Mouse (Mus musculus) left cerebral cortex, postnatal 25 days (tissue): ENCODE data around the gene Olfr1107. TPM values are rescaled to one million over a fixed set of nuclear protein-coding genes. Genes with fewer than 3 reads are reported as not detected.

ENCODE experiments used
- DNase-seq, 2 experiments: peaks; one replicate each; pipeline ENCODE4 v3.0.0; 2022; ENCODE audit warnings: low spot score in 2 of 2, mixed read lengths in 1 of 2
- intact Hi-C: fragments of 180-260 bp; cut with DNase I; formaldehyde crosslinking; loops from one replicate; pipeline ENCODE4 v1.15.1; 2025
- total RNA-seq, 2 experiments: library from RNA; stranded (reverse); gene quantifications; 2 replicates each; pipeline ENCODE4 v1.2.3; 2021

Gene Olfr1107
- total RNA-seq = not detected

GRCm38 (mm10) chr2:87075717-87076116 lies at the start of gene Olfr1107:
Olfr1107 (minus strand) TSS chr2:87075817.
- no peak for DNase-seq
- intact Hi-C loops = no loop called here

DNA sequence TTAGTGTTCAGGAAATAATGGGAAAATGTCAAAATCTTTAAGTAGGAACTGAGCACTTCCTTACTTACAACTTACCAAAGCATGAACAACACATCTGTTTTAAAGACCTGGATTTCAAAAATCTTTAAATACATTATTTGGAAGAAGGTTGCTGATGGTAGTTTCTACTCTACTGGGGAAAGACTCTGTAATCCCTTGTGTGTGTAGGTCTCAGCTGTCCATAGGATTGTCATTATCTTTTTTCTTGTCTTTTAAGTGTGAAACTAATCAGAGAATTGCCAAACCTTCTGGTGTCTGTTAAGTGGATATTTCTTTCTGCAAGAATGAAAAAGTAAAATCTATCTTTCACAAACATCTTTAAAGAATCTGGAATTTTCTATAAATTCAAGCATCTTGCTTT lies 38.9 kb upstream of the Olfr1107 start, which contains the start of gene Olfr259:
Gene Olfr259 (minus strand): TSS at position 101 of the 400 bp plus-strand sequence.
- intact Hi-C loops = no loop called here

GRCm38 (mm10) chr2:87095908-87096307 lies 20.3 kb upstream of the Olfr1107 start, which contains the start of gene Olfr1109:
Olfr1109 (minus strand) TSS chr2:87096008.
- no peak for DNase-seq
- intact Hi-C loops = no loop called here

More for the DNA sequence above, 38.9 kb upstream of the Olfr1107 start, which contains the start of gene Olfr259:
- DNase-seq = no peak

DNA sequence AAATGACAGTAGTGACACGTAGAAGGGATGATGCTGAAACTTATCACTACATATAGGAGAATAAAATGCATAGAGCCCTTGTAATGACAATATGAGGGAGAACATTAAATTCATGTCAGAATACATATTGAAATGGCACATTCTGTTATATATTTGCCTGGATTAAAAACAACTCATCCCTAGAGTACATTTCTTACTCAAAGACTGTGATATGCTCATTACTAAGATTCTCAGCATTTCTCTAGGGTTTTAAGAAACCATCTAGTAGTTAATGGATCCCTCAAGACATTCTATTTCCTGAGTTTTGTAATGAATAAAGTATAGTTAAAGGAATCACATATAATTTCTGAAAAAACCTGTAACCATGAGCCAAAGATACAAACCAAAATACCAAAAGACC lies 23.4 kb downstream of the Olfr1107 start, which contains the start of gene Olfr1106:
Gene Olfr1106 (minus strand): TSS at position 101 of the 400 bp plus-strand sequence.
- intact Hi-C loops = no loop called here
- DNase-seq = no peak

GRCm38 (mm10) chr2:87036431-87036830 lies 39.2 kb downstream of the Olfr1107 start, which contains the start of gene Olfr1105:
Olfr1105 (minus strand) TSS chr2:87036531.
- DNase-seq = no peak
- intact Hi-C loops = no loop called here

- intact Hi-C loops = no loop called here
- no peak for DNase-seq
These were observed 48.6 kb downstream of the Olfr1107 start, which contains the start of gene Olfr1104 for GRCm38 (mm10) chr2:87026980-87027379. Olfr1104 (minus strand) TSS chr2:87027080.

Other genes with a start within 250 kb of the Olfr1107 start
- not detected for gene Olfr1095, start 224.1 kb downstream of the Olfr1107 start, total RNA-seq
- not detected for gene Gm13723, start 201.0 kb downstream of the Olfr1107 start, total RNA-seq
- gene Olfr1097, start 183.6 kb downstream of the Olfr1107 start, total RNA-seq = not detected
- not detected for gene Olfr1098, start 151.3 kb downstream of the Olfr1107 start, total RNA-seq
- not detected for gene Olfr1099, start 115.1 kb downstream of the Olfr1107 start, total RNA-seq
- not detected for gene Olfr1100, start 95.9 kb downstream of the Olfr1107 start, total RNA-seq
- not detected for gene Olfr1101, start 84.6 kb downstream of the Olfr1107 start, total RNA-seq
- not detected for gene Olfr1102, start 77.4 kb downstream of the Olfr1107 start, total RNA-seq
- not detected for gene Olfr1104, start 48.7 kb downstream of the Olfr1107 start, total RNA-seq
- not detected for gene Olfr1105, start 39.3 kb downstream of the Olfr1107 start, total RNA-seq
- not detected for gene Olfr1106, start 23.5 kb downstream of the Olfr1107 start, total RNA-seq
- not detected for gene Olfr1109, start 20.2 kb upstream of the Olfr1107 start, total RNA-seq
- gene Olfr259, start 38.8 kb upstream of the Olfr1107 start, total RNA-seq = not detected
- gene Olfr1110, start 64.5 kb upstream of the Olfr1107 start, total RNA-seq = not detected
- not detected for gene Olfr1111, start 76.8 kb upstream of the Olfr1107 start, total RNA-seq
- gene Olfr1112, start 112.0 kb upstream of the Olfr1107 start, total RNA-seq = not detected
- gene Olfr1113, start 133.2 kb upstream of the Olfr1107 start, total RNA-seq = not detected
- not detected for gene Olfr1115, start 172.2 kb upstream of the Olfr1107 start, total RNA-seq
- not detected for gene Olfr1116, start 191.7 kb upstream of the Olfr1107 start, total RNA-seq
- gene Olfr1118, start 231.8 kb upstream of the Olfr1107 start, total RNA-seq = not detected